Mouse (Mus musculus) CH12F3 (cell line): Measurements from ENCODE around the gene Arhgap4.

ENCODE experiments used
- in situ Hi-C: fragments of 300-500 bp; cut with MboI; formaldehyde crosslinking; loops from 2 replicates; pipeline ENCODE4 v1.14.3; 2020; ENCODE audit warnings: low sequenced_read_pairs

The Arhgap4 gene

GRCm38 (mm10) chrX:73854326-73855086 lies 67.2 kb downstream of the Arhgap4 start:
- in situ Hi-C loops = no loop called here
